Mouse (Mus musculus) limb, embryonic 14.5 days (tissue): Measurements from ENCODE around the gene Stx5a. TPM values are rescaled to one million over a fixed set of nuclear protein-coding genes. Genes with fewer than 3 reads are reported as not detected.

Source experiments
- ATAC-seq: fragments of 200-750 bp; cut with Nextera tagmentation; 2 replicates; pipeline ENCODE4 v1.8.0; 2017; ENCODE audit warnings: low read depth, moderate number of reproducible peaks, moderate TSS enrichment; ENCODE audit not compliant: low FRiP score
- DNase-seq: peaks from one replicate; pipeline ENCODE4 v3.0.0-alpha.2; 2015; ENCODE audit warnings: low spot score
- H3K27ac ChIP-seq: fragments of 300-500 bp; sonication (generic); replicated peaks from 2 replicates; pipeline ENCODE4 v1.5.1; 2014; ENCODE audit warnings: low read depth, mild to moderate bottlenecking, low read length, moderate library complexity, mixed read lengths
- H3K27me3 ChIP-seq: fragments of 300-500 bp; sonication (generic); 2 replicates; pipeline ENCODE4 v1.6.1; 2014; ENCODE audit warnings: low read length, mixed read lengths; ENCODE audit not compliant: control insufficient read depth, insufficient read depth
- H3K36me3 ChIP-seq: fragments of 300-500 bp; sonication (generic); 2 replicates; pipeline ENCODE4 v1.6.1; 2014; ENCODE audit warnings: mild to moderate bottlenecking, low read length, moderate library complexity, mixed read lengths; ENCODE audit not compliant: control insufficient read depth, insufficient read depth
- H3K4me1 ChIP-seq: fragments of 300-500 bp; sonication (generic); 2 replicates; pipeline ENCODE4 v1.6.1; 2014; ENCODE audit warnings: antibody characterized with exemption, low read length, mixed read lengths; ENCODE audit not compliant: control insufficient read depth, insufficient read depth
- H3K4me2 ChIP-seq: fragments of 300-500 bp; sonication (generic); replicated peaks from 2 replicates; pipeline ENCODE4 v1.6.1; 2014; ENCODE audit warnings: low read depth, mild to moderate bottlenecking, low read length, moderate library complexity; ENCODE audit not compliant: severe bottlenecking
- H3K4me3 ChIP-seq: fragments of 300-500 bp; sonication (generic); replicated peaks from 2 replicates; pipeline ENCODE4 v1.5.1; 2014; ENCODE audit warnings: low read length
- H3K9ac ChIP-seq: fragments of 300-500 bp; sonication (generic); 2 replicates; pipeline ENCODE4 v1.6.1; 2014; ENCODE audit warnings: mild to moderate bottlenecking, low read depth, low read length, moderate library complexity; ENCODE audit not compliant: severe bottlenecking
- H3K9me3 ChIP-seq: fragments of 300-500 bp; sonication (generic); 2 replicates; pipeline ENCODE4 v1.6.1; 2016; ENCODE audit warnings: low read length; ENCODE audit not compliant: control insufficient read depth
- POLR2A ChIP-seq: fragments of 200-500 bp; IDR thresholded peaks from 2 replicates; pipeline ENCODE4 v1.8.0; 2012; ENCODE audit warnings: inconsistent platforms, mild to moderate bottlenecking, moderate library complexity, borderline replicate concordance; ENCODE audit not compliant: insufficient read depth, insufficient read length; ENCODE audit errors: extremely low read depth
- WGBS: fragments of 180-500 bp; shearing (Covaris S2); extraction: QIAGEN DNeasy Blood & Tissue Kit; methylation state at CpG from one replicate; pipeline ENCODE4 v1.1.7; 2014; 5-methylcytosine and 5-hydroxymethylcytosine counted together
- polyA plus RNA-seq, 2 experiments: library from polyadenylated mRNA; depleted of rRNA in 1 of 2; stranded (reverse) in 1 of 2; unstranded in 1 of 2; fragments of >200 nt; fragmentation: Nextera tagmentation in 1 of 2; extraction: Ambion mirVana in 1 of 2; gene quantifications; 2 replicates each; pipeline versions ENCODE4 v1.2.1 to v1.2.3; 2012 to 2014

Stx5a gene
- polyA plus RNA-seq, 2 experiments, result 161 to 188 TPM

GRCm38 (mm10) chr19:8798264-8798946 is 57.2 kb downstream of the Stx5a start, which contains the start of gene Polr2g:
Gene Polr2g (minus strand): TSS chr19:8798577.
- H3K36me3 ChIP-seq, result peaks cover 26% of the 10 kb centered on the region
- DNase-seq, result peak; percentile 96
- H3K9me3 ChIP-seq, result no peaks in the 10 kb centered on the region
- peak within 1 kb of the TSS; percentile 53; the same call in 1 of the 2 replicates for H3K27ac ChIP-seq
- peak within 1 kb of the TSS; percentile 79 for H3K9ac ChIP-seq
- H3K4me3 ChIP-seq, result peak within 1 kb of the TSS; percentile 81
- ATAC-seq, result peak; percentile 75
- peak; percentile 46; the same call in 1 of the 2 replicates for TF ChIP-seq POLR2A
- peaks cover 12% of the 10 kb centered on the region for H3K4me1 ChIP-seq
- no peaks in the 10 kb centered on the region for H3K27me3 ChIP-seq
- peak within 1 kb of the TSS; percentile 57 for H3K4me2 ChIP-seq
- under 1% methylated on average over 25 of the region's 25 CpGs for WGBS

DNA sequence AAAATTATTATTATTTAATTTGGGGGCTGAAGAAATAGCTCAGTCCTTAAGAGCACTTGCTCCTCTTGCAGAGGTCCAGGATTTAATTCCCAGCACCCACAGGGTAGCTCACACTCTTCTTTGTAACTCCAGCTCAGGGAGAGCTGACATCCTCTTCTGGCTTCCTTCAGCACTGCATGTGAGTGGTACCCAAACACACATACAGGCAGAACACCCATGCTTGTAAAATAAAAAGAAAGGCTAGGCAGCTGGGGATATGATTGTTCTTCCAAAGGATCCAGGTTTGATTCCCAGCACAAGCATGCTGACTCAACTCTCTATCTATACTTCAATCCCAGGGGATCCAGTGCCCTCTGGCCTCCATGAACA is 57.7 kb downstream of the Stx5a start:
- H3K36me3 ChIP-seq, result peaks cover 25% of the 10 kb centered on the region
- peaks cover 12% of the 10 kb centered on the region for H3K4me1 ChIP-seq
- DNase-seq, result no peak
- ATAC-seq, result no peak
- H3K9ac ChIP-seq, result peak overlapping the region; percentile 79; the same call in 1 of the 2 replicates
- H3K9me3 ChIP-seq, result no peaks in the 10 kb centered on the region
- peak overlapping the region; percentile 57; the same call in 1 of the 2 replicates for H3K4me2 ChIP-seq
- H3K27ac ChIP-seq, result no peak overlapping the region
- no peaks in the 10 kb centered on the region for H3K27me3 ChIP-seq
- H3K4me3 ChIP-seq, result peak overlapping the region; percentile 81
- no peak for TF ChIP-seq POLR2A

- TF ChIP-seq POLR2A, result peak; percentile 45; the same call in 1 of the 2 replicates
- Histone ChIP-seq H3K4me2 (peak within 1 kb of the TSS; percentile 70), H3K9me3 (no peaks in the 10 kb centered on the region), H3K27ac (peak within 1 kb of the TSS; percentile 80), H3K4me1 (peaks cover 12% of the 10 kb centered on the region), H3K9ac (peak within 1 kb of the TSS; percentile 51), H3K27me3 (no peaks in the 10 kb centered on the region), H3K4me3 (peak within 1 kb of the TSS; percentile 58), H3K36me3 (peaks cover 33% of the 10 kb centered on the region)
- ATAC-seq, result peak; percentile 98
- DNase-seq, result peak; percentile 99
- under 1% methylated on average over 29 of the region's 30 CpGs for WGBS
Observed at GRCm38 (mm10) chr19:8802130-8802821, 61.1 kb downstream of the Stx5a start, which contains the start of gene Zbtb3. Gene Zbtb3 (plus strand): TSS chr19:8802555.

DNA sequence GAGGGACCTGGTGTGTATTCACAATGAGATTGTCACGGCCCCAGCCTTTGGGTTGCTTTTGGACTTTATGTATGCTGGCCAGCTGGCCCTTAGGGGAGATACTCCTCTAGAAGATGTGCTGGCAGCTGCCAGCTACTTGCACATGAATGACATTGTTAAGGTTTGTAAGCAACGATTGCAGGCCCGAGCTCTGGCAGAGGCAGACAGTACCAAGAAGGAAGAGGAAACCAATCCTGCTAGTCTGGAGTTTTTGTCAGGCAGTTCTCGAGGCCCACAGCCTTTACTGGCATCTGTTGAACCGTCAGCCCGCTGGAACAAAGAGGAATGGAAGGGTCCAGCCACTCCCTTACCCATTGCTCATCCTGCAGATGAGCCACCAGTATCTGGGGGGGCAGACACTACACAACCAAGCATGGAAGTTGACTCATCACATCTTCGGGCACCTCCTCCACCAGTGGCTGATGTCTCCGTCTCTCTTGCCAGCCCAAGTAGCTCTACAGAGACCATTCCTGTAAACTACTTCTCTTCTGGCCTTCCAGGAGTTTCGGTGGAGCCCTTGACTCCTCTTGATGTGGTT is 62.1 kb downstream of the Stx5a start:
- Histone ChIP-seq H3K4me1 (peaks cover 12% of the 10 kb centered on the region), H3K4me2 (peak overlapping the region; percentile 70), H3K27ac (peak overlapping the region; percentile 80), H3K9ac (no peak overlapping the region), H3K4me3 (peak overlapping the region; percentile 58; the same call in 1 of the 2 replicates), H3K9me3 (no peaks in the 10 kb centered on the region), H3K27me3 (no peaks in the 10 kb centered on the region), H3K36me3 (peaks cover 42% of the 10 kb centered on the region)
- no peak for DNase-seq
- TF ChIP-seq POLR2A, result no peak
- no peak for ATAC-seq
- 86% methylated on average over 9 of the region's 9 CpGs for WGBS
